Mouse (Mus musculus): ENCODE measurements at regions not wholly inside any gene's neighbourhood (a gene's known extent, or its start where the extent isn't known, plus 50 kb on each side); places are given as distances from the start of the nearest gene placed in this dataset.
"Not testable (repeated sequence)": the region's sequence is repeated elsewhere in the genome, so short reads cannot be mapped to it uniquely, and the experiment has no call there.

DNA sequence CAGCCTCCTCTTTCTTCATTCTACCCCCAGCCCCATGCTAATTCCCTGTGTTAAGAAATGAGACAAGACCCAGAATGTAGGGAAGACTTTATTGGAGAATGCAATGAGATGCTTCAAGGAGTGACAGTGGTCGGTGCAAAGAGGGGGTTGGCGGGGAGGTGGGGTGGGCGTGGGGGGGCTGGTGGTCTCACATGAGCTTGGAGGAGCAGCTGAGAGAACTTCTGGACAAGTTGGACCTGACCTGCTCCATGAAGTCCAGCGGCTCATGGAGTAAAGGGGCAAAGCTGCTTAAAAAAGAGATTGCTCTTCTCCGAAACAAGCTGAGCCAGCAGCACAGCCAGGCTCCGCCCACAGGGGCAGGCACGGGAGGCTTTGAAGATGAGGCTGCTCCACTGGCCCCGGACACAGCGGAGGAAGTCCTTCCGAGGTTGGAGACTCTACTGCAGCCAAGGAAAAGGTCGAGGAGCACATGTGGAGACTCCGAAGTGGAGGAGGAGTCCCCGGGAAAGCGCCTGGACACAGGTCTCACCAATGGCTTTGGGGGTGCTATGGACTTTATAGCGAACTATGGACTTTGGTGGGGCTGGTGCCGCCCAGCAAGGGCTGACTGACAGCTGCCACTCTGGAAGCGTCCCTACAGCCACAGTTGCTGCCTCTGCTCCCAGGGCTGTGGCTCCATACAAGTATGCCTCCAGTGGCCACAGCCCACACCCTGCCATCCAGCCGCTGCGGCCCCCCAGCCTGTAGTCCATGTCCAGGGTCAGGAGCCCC lies 161.7 kb downstream of the Plxna1 start:
- H3K4me2 ChIP-seq (ENCODE audit: low read depth, low read length); H3K27me3 ChIP-seq (ENCODE audit: control insufficient read depth, insufficient read depth, low read depth, low read length); H3K36me3 ChIP-seq (ENCODE audit: control insufficient read depth, insufficient read depth); H3K4me1 ChIP-seq (ENCODE audit: control insufficient read depth, low read depth, low read length); H3K4me3 ChIP-seq (ENCODE audit: low read depth, low read length); ATAC-seq (ENCODE audit: low read depth); H3K9me3 ChIP-seq (replicated peaks; ENCODE audit: control insufficient read depth, low read length); H3K27ac ChIP-seq (ENCODE audit: low read length); H3K9ac ChIP-seq (ENCODE audit: low read depth, low read length): not testable (repeated sequence)
- 11% methylated on average over 19 of the region's 19 CpGs for WGBS (ENCODE audit: insufficient replicate concordance)

DNA sequence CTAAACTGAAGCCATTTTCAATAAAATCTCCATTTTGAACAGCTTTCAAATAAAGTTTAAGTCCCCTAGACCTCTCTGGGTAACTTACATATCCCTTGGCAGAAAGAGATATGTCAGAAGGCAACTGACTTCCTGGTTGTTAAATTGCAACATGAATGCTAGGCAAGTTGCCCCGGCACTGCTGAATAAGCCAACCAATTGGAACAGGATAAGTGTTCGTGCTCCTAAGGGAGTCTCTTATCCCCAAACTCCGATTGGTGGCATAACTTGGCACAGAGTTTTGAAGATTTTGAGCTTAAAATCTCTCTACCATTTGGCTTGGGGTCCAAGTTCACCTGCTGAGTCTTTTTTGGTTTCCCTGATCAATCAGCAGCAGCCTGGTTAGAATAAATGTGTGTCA lies 147.4 kb downstream of the Plxna1 start:
- no peak overlapping the region for H3K9ac ChIP-seq (ENCODE audit: low read depth, low read length)
- no peak overlapping the region for H3K4me3 ChIP-seq (ENCODE audit: low read depth, low read length)
- H3K4me1 ChIP-seq (ENCODE audit: control insufficient read depth, low read depth, low read length): no peaks in the 10 kb centered on the region
- H3K27me3 ChIP-seq (ENCODE audit: control insufficient read depth, insufficient read depth, low read depth, low read length): no peaks in the 10 kb centered on the region
- no peak for ATAC-seq (ENCODE audit: low read depth)
- no peaks in the 10 kb centered on the region for H3K9me3 ChIP-seq (replicated peaks; ENCODE audit: control insufficient read depth, low read length)
- H3K27ac ChIP-seq (ENCODE audit: low read length): no peak overlapping the region
- H3K4me2 ChIP-seq (ENCODE audit: low read depth, low read length): no peak overlapping the region
- no peaks in the 10 kb centered on the region for H3K36me3 ChIP-seq (ENCODE audit: control insufficient read depth, insufficient read depth)
- WGBS (ENCODE audit: insufficient replicate concordance): 34% methylated on average over 3 of the region's 3 CpGs

DNA sequence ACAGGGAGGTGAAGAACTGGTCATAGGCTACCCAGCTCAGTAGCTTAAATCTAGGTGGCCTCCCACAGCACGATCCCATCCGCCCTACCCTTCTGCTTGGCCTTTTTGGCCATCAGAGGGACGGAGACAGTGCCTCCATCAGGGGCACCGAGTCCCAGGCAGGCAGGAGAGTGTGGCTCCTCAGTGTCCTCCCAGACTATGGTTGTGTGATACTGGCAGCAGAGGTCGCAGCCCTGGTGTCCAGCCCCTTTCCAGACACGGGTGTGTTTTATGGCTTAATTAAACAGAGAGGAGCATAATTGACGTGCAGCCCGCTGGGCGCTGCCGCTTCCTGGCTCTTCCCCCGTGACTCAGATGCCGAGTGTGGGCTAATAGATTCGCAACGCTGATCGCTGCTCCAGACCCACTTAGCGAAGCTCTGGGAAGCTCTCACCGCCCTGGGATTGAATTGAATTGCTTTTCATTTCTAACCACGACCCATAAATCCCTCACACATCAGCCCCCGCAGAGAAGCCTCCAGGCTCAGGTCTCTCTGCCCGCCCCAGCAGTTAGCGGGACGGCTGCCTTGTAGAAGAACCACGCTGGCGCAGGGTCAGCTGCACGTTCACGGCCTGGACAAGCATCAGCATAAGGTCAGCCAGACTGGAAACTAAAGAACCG lies 126.9 kb downstream of the Plxna1 start:
- no peak overlapping the region for H3K4me3 ChIP-seq (ENCODE audit: low read depth, low read length)
- H3K4me1 ChIP-seq (ENCODE audit: control insufficient read depth, low read depth, low read length): no peaks in the 10 kb centered on the region
- no peak overlapping the region for H3K9ac ChIP-seq (ENCODE audit: low read depth, low read length)
- no peaks in the 10 kb centered on the region; the same call in 1 of the 2 replicates for H3K27me3 ChIP-seq (ENCODE audit: control insufficient read depth, insufficient read depth, low read depth, low read length)
- H3K4me2 ChIP-seq (ENCODE audit: low read depth, low read length): no peak overlapping the region
- no peak for ATAC-seq (ENCODE audit: low read depth)
- H3K27ac ChIP-seq (ENCODE audit: low read length): no peak overlapping the region
- no peaks in the 10 kb centered on the region for H3K9me3 ChIP-seq (replicated peaks; ENCODE audit: control insufficient read depth, low read length)
- no peaks in the 10 kb centered on the region for H3K36me3 ChIP-seq (ENCODE audit: control insufficient read depth, insufficient read depth)
- 22% methylated on average over 27 of the region's 27 CpGs for WGBS (ENCODE audit: insufficient replicate concordance)

DNA sequence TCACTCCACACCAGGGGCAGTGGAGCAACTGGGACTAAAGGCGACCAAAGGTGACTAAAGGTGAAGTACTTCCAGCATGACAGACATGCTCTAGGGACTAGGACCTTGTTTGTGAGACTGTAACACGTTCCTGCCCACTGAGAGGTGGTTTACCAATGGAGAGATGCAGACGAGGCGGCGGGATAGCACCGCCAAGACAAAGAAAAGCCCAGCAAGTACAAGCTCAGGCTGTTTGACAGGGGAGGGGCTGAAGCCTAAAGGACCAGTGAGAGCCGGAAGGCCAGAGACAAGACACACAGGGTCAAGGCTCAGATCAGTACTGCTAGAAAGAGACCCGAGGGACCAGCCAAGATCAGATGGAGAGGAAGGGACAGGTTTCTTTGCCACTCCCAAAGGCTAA lies 126.2 kb downstream of the Plxna1 start:
- Histone ChIP-seq H3K4me3 (ENCODE audit: low read depth, low read length) (no peak overlapping the region), H3K27ac (ENCODE audit: low read length) (no peak overlapping the region), H3K4me1 (ENCODE audit: control insufficient read depth, low read depth, low read length) (no peaks in the 10 kb centered on the region), H3K9me3 (replicated peaks; ENCODE audit: control insufficient read depth, low read length) (no peaks in the 10 kb centered on the region), H3K36me3 (ENCODE audit: control insufficient read depth, insufficient read depth) (no peaks in the 10 kb centered on the region), H3K9ac (ENCODE audit: low read depth, low read length) (no peak overlapping the region), H3K27me3 (ENCODE audit: control insufficient read depth, insufficient read depth, low read depth, low read length) (no peaks in the 10 kb centered on the region; the same call in 1 of the 2 replicates), H3K4me2 (ENCODE audit: low read depth, low read length) (no peak overlapping the region)
- no peak for ATAC-seq (ENCODE audit: low read depth)
- 19% methylated on average over 8 of the region's 8 CpGs for WGBS (ENCODE audit: insufficient replicate concordance)

- Histone ChIP-seq H3K4me3 (ENCODE audit: low read depth, low read length) (no peak overlapping the region), H3K9me3 (replicated peaks; ENCODE audit: control insufficient read depth, low read length) (no peaks in the 10 kb centered on the region), H3K27ac (ENCODE audit: low read length) (no peak overlapping the region), H3K36me3 (ENCODE audit: control insufficient read depth, insufficient read depth) (no peaks in the 10 kb centered on the region), H3K4me1 (ENCODE audit: control insufficient read depth, low read depth, low read length) (no peaks in the 10 kb centered on the region), H3K9ac (ENCODE audit: low read depth, low read length) (no peak overlapping the region), H3K27me3 (ENCODE audit: control insufficient read depth, insufficient read depth, low read depth, low read length) (no peaks in the 10 kb centered on the region; the same call in 1 of the 2 replicates), H3K4me2 (ENCODE audit: low read depth, low read length) (no peak overlapping the region)
- 55% methylated on average over 10 of the region's 10 CpGs for WGBS (ENCODE audit: insufficient replicate concordance)
- no peak for ATAC-seq (ENCODE audit: low read depth)
Observed at GRCm38 (mm10) chr6:89236892-89237646, 125.4 kb downstream of the Plxna1 start.

DNA sequence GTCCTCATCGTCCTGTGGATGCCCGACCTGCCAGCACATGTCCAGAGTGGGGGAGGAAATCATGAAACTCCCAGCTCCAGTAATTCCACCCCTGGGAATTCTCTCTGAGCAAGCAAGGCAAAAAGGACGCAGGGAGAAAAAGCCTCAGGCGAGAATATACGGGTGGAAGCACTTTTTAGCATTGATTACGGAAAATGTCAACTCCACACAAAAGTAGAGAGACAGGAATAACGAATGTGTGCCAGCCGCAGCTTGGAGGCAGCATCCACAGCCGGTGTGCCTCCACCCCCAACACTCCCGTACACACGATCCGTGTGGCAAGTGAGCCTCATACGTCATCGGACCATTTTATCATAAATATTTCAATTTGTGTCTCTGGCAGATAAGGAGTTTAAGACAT lies 123.5 kb downstream of the Plxna1 start:
- Histone ChIP-seq H3K9me3 (replicated peaks; ENCODE audit: control insufficient read depth, low read length) (no peaks in the 10 kb centered on the region), H3K4me2 (ENCODE audit: low read depth, low read length) (no peak overlapping the region), H3K27ac (ENCODE audit: low read length) (no peak overlapping the region), H3K9ac (ENCODE audit: low read depth, low read length) (no peak overlapping the region), H3K4me1 (ENCODE audit: control insufficient read depth, low read depth, low read length) (no peaks in the 10 kb centered on the region), H3K36me3 (ENCODE audit: control insufficient read depth, insufficient read depth) (no peaks in the 10 kb centered on the region), H3K27me3 (ENCODE audit: control insufficient read depth, insufficient read depth, low read depth, low read length) (no peaks in the 10 kb centered on the region; the same call in 1 of the 2 replicates), H3K4me3 (ENCODE audit: low read depth, low read length) (no peak overlapping the region)
- 65% methylated on average over 14 of the region's 14 CpGs for WGBS (ENCODE audit: insufficient replicate concordance)
- ATAC-seq (ENCODE audit: low read depth): no peak

DNA sequence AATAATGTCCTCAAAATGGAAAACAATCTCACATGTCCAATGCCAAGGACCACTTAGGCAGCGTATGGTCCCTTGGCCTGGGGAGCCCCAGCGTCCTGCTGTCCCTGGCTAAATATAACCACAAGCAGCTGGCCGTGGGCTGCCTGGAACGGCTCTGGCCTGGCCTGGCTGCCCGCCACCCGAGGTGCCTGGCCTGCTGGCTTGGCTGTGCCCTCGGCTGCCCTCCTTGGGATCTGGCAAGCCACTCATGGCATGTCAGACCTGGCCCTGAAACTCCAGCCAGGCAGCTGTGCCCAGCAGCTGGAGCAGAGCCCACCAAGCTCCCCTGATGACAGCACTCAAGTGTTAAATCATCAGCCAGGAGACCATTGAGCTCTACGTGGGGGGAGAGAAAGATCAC lies 122.9 kb downstream of the Plxna1 start:
- no peaks in the 10 kb centered on the region for H3K36me3 ChIP-seq (ENCODE audit: control insufficient read depth, insufficient read depth)
- H3K4me1 ChIP-seq (ENCODE audit: control insufficient read depth, low read depth, low read length): no peaks in the 10 kb centered on the region
- no peak overlapping the region for H3K4me3 ChIP-seq (ENCODE audit: low read depth, low read length)
- no peak overlapping the region for H3K27ac ChIP-seq (ENCODE audit: low read length)
- H3K9ac ChIP-seq (ENCODE audit: low read depth, low read length): no peak overlapping the region
- ATAC-seq (ENCODE audit: low read depth): no peak
- 39% methylated on average over 8 of the region's 8 CpGs for WGBS (ENCODE audit: insufficient replicate concordance)
- no peaks in the 10 kb centered on the region; the same call in 1 of the 2 replicates for H3K27me3 ChIP-seq (ENCODE audit: control insufficient read depth, insufficient read depth, low read depth, low read length)
- H3K9me3 ChIP-seq (replicated peaks; ENCODE audit: control insufficient read depth, low read length): no peaks in the 10 kb centered on the region
- H3K4me2 ChIP-seq (ENCODE audit: low read depth, low read length): no peak overlapping the region

DNA sequence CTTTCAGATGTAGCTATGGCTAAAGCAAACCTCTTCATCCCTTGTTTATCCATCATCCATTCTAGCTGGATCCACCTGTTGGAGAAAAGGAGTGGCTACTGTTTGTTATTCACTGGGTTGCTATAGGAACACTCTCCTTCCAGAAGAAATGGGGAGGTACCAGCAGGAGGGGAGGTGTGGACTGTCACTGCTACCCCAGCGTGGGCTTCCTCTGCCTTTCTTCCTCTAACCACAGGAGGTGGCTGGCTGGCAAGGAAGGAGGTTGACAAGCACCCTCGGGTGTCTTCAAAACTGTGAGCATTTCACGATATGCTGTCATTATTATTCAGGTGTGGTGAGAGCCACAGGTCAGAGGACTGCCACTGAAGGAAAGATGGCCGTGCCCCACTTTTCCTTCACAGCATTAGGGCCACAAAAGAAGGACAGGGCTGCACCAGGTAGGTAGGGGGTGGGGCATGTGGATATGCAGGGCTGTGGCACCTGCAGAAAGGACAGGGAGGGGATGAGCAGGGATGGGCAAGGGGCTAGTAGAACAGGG lies 122.2 kb downstream of the Plxna1 start:
- Histone ChIP-seq H3K4me1 (ENCODE audit: control insufficient read depth, low read depth, low read length) (no peaks in the 10 kb centered on the region), H3K4me3 (ENCODE audit: low read depth, low read length) (no peak overlapping the region), H3K9ac (ENCODE audit: low read depth, low read length) (no peak overlapping the region), H3K27ac (ENCODE audit: low read length) (no peak overlapping the region), H3K27me3 (ENCODE audit: control insufficient read depth, insufficient read depth, low read depth, low read length) (no peaks in the 10 kb centered on the region; the same call in 1 of the 2 replicates), H3K4me2 (ENCODE audit: low read depth, low read length) (no peak overlapping the region), H3K9me3 (replicated peaks; ENCODE audit: control insufficient read depth, low read length) (no peaks in the 10 kb centered on the region), H3K36me3 (ENCODE audit: control insufficient read depth, insufficient read depth) (no peaks in the 10 kb centered on the region)
- ATAC-seq (ENCODE audit: low read depth): no peak
- WGBS (ENCODE audit: insufficient replicate concordance): 11% methylated on average over 4 of the region's 4 CpGs
